Mouse (Mus musculus): Measurements from ENCODE around the gene Atp5e. TPM values are rescaled to one million over a fixed set of nuclear protein-coding genes. Genes with fewer than 3 reads are reported as not detected.

The Atp5e gene
- 495 and 541 TPM in 2 replicates for polyA plus RNA-seq (2015; fragmentation: Nextera tagmentation; extraction: Ambion mirVana)

GRCm38 (mm10) chr2:174463789-174464523, at the start of gene Atp5e:
Gene Atp5e, minus strand, starts transcription at chr2:174464105.

GRCm38 (mm10) chr2:174472818-174473549, 9.1 kb upstream of the Atp5e start, which contains the start of gene Prelid3b:
Gene Prelid3b, minus strand, starts transcription at chr2:174473081.

GRCm38 (mm10) chr2:174450353-174450752, 13.6 kb downstream of the Atp5e start, which contains the start of gene Tubb1:
Gene Tubb1, plus strand, starts transcription at chr2:174450695.

GRCm38 (mm10) chr2:174438737-174439449, 25.0 kb downstream of the Atp5e start, which contains the start of gene Ctsz:
Gene Ctsz, minus strand, starts transcription at chr2:174439039.

GRCm38 (mm10) chr2:174415731-174416310, 48.1 kb downstream of the Atp5e start, which contains the start of gene Nelfcd:
Gene Nelfcd, plus strand, starts transcription at chr2:174415804.

Other genes starting within 250 kb of the Atp5e start
- gene Gnas, start 179.8 kb downstream of the Atp5e start, polyA plus RNA-seq (2015; fragmentation: Nextera tagmentation; extraction: Ambion mirVana) = 802 and 989 TPM in 2 replicates
- gene Gm20721, start 117.4 kb downstream of the Atp5e start, polyA plus RNA-seq (2015; fragmentation: Nextera tagmentation; extraction: Ambion mirVana) = 6.1 and 9.9 TPM in 2 replicates
- gene Nelfcd, start 48.3 kb downstream of the Atp5e start, polyA plus RNA-seq (2015; fragmentation: Nextera tagmentation; extraction: Ambion mirVana) = 64.9 and 76.8 TPM in 2 replicates
- 90.2 and 128 TPM in 2 replicates for gene Ctsz, start 25.1 kb downstream of the Atp5e start, polyA plus RNA-seq (2015; fragmentation: Nextera tagmentation; extraction: Ambion mirVana)
- 8.6 and 10.6 TPM in 2 replicates for gene Tubb1, start 13.4 kb downstream of the Atp5e start, polyA plus RNA-seq (2015; fragmentation: Nextera tagmentation; extraction: Ambion mirVana)
- 96.5 and 108 TPM in 2 replicates for gene Prelid3b, start 9.0 kb upstream of the Atp5e start, polyA plus RNA-seq (2015; fragmentation: Nextera tagmentation; extraction: Ambion mirVana)
- gene Zfp831, start 179.4 kb upstream of the Atp5e start, polyA plus RNA-seq (2015; fragmentation: Nextera tagmentation; extraction: Ambion mirVana) = 0.29 and 0.38 TPM in 2 replicates

Data from spleen, postnatal 0 days (tissue).